Mouse (Mus musculus) liver, postnatal 0 days (tissue): ENCODE results near the gene Fah. TPM values are rescaled to one million over a fixed set of nuclear protein-coding genes. Genes with fewer than 3 reads are reported as not detected.
A peak's percentile ranks its signal among the peaks of the same experiment; 100 is the strongest.

Experiments
- ATAC-seq: fragments of 200-750 bp; cut with Nextera tagmentation; 2 replicates; pipeline ENCODE4 v1.8.0; 2017; ENCODE audit warnings: mild to moderate bottlenecking, moderate library complexity
- DNase-seq: peaks from one replicate; pipeline ENCODE4 v3.0.0-alpha.2; 2016
- H3K27ac ChIP-seq: fragments of 300-500 bp; sonication (generic); 2 replicates; pipeline ENCODE4 v1.5.1; 2014; ENCODE audit warnings: antibody characterized with exemption, moderate library complexity, mild to moderate bottlenecking, low read depth
- H3K27me3 ChIP-seq: fragments of 300-500 bp; sonication (generic); 2 replicates; pipeline ENCODE4 v1.6.1; 2014; ENCODE audit warnings: low read length, control low read depth, mixed read lengths; ENCODE audit not compliant: insufficient read depth
- H3K36me3 ChIP-seq: fragments of 300-500 bp; sonication (generic); replicated peaks from 2 replicates; pipeline ENCODE4 v1.6.1; 2014; ENCODE audit warnings: mild to moderate bottlenecking, control low read depth, low read length, moderate library complexity, mixed read lengths; ENCODE audit not compliant: insufficient read depth
- H3K4me1 ChIP-seq: fragments of 300-500 bp; sonication (generic); 2 replicates; pipeline ENCODE4 v1.6.1; 2014; ENCODE audit warnings: antibody characterized with exemption, mild to moderate bottlenecking, control low read depth; ENCODE audit not compliant: insufficient read depth
- H3K4me2 ChIP-seq: fragments of 300-500 bp; sonication (generic); 2 replicates; pipeline ENCODE4 v1.6.1; 2014; ENCODE audit warnings: low read depth, mild to moderate bottlenecking, low read length, moderate library complexity, mixed read lengths
- H3K4me3 ChIP-seq: fragments of 300-500 bp; sonication (generic); 2 replicates; pipeline ENCODE4 v1.5.1; 2014; ENCODE audit warnings: low read depth, low read length
- H3K9ac ChIP-seq: fragments of 300-500 bp; sonication (generic); replicated peaks from 2 replicates; pipeline ENCODE4 v1.6.1; 2014; ENCODE audit warnings: mild to moderate bottlenecking, moderate library complexity
- H3K9me3 ChIP-seq: fragments of 300-500 bp; sonication (generic); 2 replicates; pipeline ENCODE4 v1.6.1; 2016; ENCODE audit warnings: mild to moderate bottlenecking, control low read depth, low read length, mixed read lengths
- CTCF ChIP-seq: sonication (generic); IDR thresholded peaks from 2 replicates; pipeline ENCODE4 v1.5.1; 2016; ENCODE audit warnings: antibody characterized with exemption, low read depth
- EP300 ChIP-seq: IDR thresholded peaks from 2 replicates; pipeline ENCODE4 v1.6.1; 2016; ENCODE audit warnings: antibody characterized with exemption, low read depth, mild to moderate bottlenecking
- WGBS: fragments of 180-500 bp; shearing (Covaris S2); extraction: QIAGEN DNeasy Blood & Tissue Kit; methylation state at CpG from one replicate; pipeline ENCODE4 v1.1.7; 2014; ENCODE audit not compliant: insufficient replicate concordance; 5-methylcytosine and 5-hydroxymethylcytosine counted together
- polyA plus RNA-seq: library from polyadenylated mRNA; unstranded; fragments of >200 nt; fragmentation: Nextera tagmentation; extraction: Ambion mirVana; gene quantifications from 2 replicates; pipeline ENCODE4 v1.2.1, GENCODE M21; 2015

Fah gene
- polyA plus RNA-seq, result 265 and 296 TPM in 2 replicates

GRCm38 (mm10) chr7:84606293-84606749 is at the start of gene Fah:
TSS of gene Fah (minus strand) at chr7:84606722.
- peaks cover 25% of the 10 kb centered on the region for H3K4me1 ChIP-seq
- peak within 1 kb of the TSS; percentile 79 for H3K9ac ChIP-seq
- peak within 1 kb of the TSS; percentile 97 for H3K27ac ChIP-seq
- no peaks in the 10 kb centered on the region for H3K9me3 ChIP-seq
- peak within 1 kb of the TSS; percentile 65 for H3K4me3 ChIP-seq
- peak; percentile 64; the same call in 1 of the 2 replicates for TF ChIP-seq EP300
- TF ChIP-seq CTCF, result no peak
- no peaks in the 10 kb centered on the region for H3K27me3 ChIP-seq
- 0 out of 2 replicates have a peak, but pooled peaks cover 5% of the 10 kb centered on the region for H3K36me3 ChIP-seq
- WGBS, result 6% methylated on average over 10 of the region's 10 CpGs
- peak; percentile 73 for ATAC-seq
- peak; percentile 81 for DNase-seq
- H3K4me2 ChIP-seq, result peak within 1 kb of the TSS; percentile 95

- TF ChIP-seq CTCF (no peak), EP300 (no peak)
- DNase-seq, result no peak
- peak overlapping the region; percentile 49; the same call in 1 of the 2 replicates for H3K27ac ChIP-seq
Measured at GRCm38 (mm10) chr7:84652740-84653139, 46.2 kb upstream of the Fah start.

GRCm38 (mm10) chr7:84651987-84652321 is 45.4 kb upstream of the Fah start:
- Histone ChIP-seq H3K27ac (peak overlapping the region; percentile 90), H3K4me3 (peak overlapping the region; percentile 16; the same call in 1 of the 2 replicates), H3K9me3 (no peaks in the 10 kb centered on the region), H3K27me3 (no peaks in the 10 kb centered on the region), H3K9ac (peak overlapping the region; percentile 52; the same call in 1 of the 2 replicates), H3K36me3 (0 out of 2 replicates have a peak, but pooled peaks cover 5% of the 10 kb centered on the region), H3K4me1 (peaks cover 36% of the 10 kb centered on the region), H3K4me2 (peak overlapping the region; percentile 61)
- DNase-seq (no peak), ATAC-seq (no peak)
- TF ChIP-seq EP300, result no peak
- no peak for TF ChIP-seq CTCF
- 45% methylated on average over 2 of the region's 2 CpGs for WGBS

More at GRCm38 (mm10) chr7:84652740-84653139, 46.2 kb upstream of the Fah start:
- Histone ChIP-seq H3K36me3 (0 out of 2 replicates have a peak, but pooled peaks cover 5% of the 10 kb centered on the region), H3K4me2 (0 out of 2 replicates have a peak overlapping the region, but pooled peaks have one; percentile 4), H3K9me3 (no peaks in the 10 kb centered on the region), H3K4me1 (peaks cover 36% of the 10 kb centered on the region), H3K4me3 (no peak overlapping the region), H3K27me3 (no peaks in the 10 kb centered on the region), H3K9ac (no peak overlapping the region)
- 81% methylated on average over 2 of the region's 2 CpGs for WGBS
- ATAC-seq, result no peak

- Histone ChIP-seq H3K4me3 (peak overlapping the region; percentile 16; the same call in 1 of the 2 replicates), H3K27me3 (no peaks in the 10 kb centered on the region), H3K27ac (peak overlapping the region; percentile 90), H3K4me2 (peak overlapping the region; percentile 61), H3K9ac (peak overlapping the region; percentile 52), H3K36me3 (0 out of 2 replicates have a peak, but pooled peaks cover 5% of the 10 kb centered on the region), H3K4me1 (peaks cover 36% of the 10 kb centered on the region), H3K9me3 (no peaks in the 10 kb centered on the region)
- TF ChIP-seq CTCF (no peak), EP300 (peak; percentile 96)
- DNase-seq (peak; percentile 47), ATAC-seq (peak; percentile 100)
- 61% methylated on average over 4 of the region's 4 CpGs for WGBS
Measured at GRCm38 (mm10) chr7:84651303-84651986, 44.9 kb upstream of the Fah start.

- Histone ChIP-seq H3K4me1 (peaks cover 26% of the 10 kb centered on the region), H3K27me3 (no peaks in the 10 kb centered on the region), H3K4me2 (no peak overlapping the region), H3K36me3 (0 out of 2 replicates have a peak, but pooled peaks cover 3% of the 10 kb centered on the region), H3K27ac (no peak overlapping the region), H3K9me3 (no peaks in the 10 kb centered on the region), H3K4me3 (no peak overlapping the region), H3K9ac (no peak overlapping the region)
- DNase-seq (no peak), ATAC-seq (no peak)
- no peak for TF ChIP-seq EP300
- no peak for TF ChIP-seq CTCF
- WGBS, result 94% methylated on average over 2 of the region's 2 CpGs
Measured at GRCm38 (mm10) chr7:84649016-84649415, 42.5 kb upstream of the Fah start.

GRCm38 (mm10) chr7:84646256-84646655 is 39.7 kb upstream of the Fah start:
- Histone ChIP-seq H3K27me3 (no peaks in the 10 kb centered on the region), H3K9ac (no peak overlapping the region), H3K4me1 (peaks cover 20% of the 10 kb centered on the region), H3K4me2 (no peak overlapping the region), H3K9me3 (no peaks in the 10 kb centered on the region), H3K27ac (no peak overlapping the region), H3K4me3 (no peak overlapping the region), H3K36me3 (0 out of 2 replicates have a peak, but pooled peaks cover 3% of the 10 kb centered on the region)
- TF ChIP-seq EP300 (no peak), CTCF (no peak)
- no peak for DNase-seq
- ATAC-seq, result no peak
- 88% methylated on average over 1 of the region's 1 CpGs for WGBS
